Comparison of ENCODE assay signal across 10 mouse cellular contexts in the genomic region with DNA sequence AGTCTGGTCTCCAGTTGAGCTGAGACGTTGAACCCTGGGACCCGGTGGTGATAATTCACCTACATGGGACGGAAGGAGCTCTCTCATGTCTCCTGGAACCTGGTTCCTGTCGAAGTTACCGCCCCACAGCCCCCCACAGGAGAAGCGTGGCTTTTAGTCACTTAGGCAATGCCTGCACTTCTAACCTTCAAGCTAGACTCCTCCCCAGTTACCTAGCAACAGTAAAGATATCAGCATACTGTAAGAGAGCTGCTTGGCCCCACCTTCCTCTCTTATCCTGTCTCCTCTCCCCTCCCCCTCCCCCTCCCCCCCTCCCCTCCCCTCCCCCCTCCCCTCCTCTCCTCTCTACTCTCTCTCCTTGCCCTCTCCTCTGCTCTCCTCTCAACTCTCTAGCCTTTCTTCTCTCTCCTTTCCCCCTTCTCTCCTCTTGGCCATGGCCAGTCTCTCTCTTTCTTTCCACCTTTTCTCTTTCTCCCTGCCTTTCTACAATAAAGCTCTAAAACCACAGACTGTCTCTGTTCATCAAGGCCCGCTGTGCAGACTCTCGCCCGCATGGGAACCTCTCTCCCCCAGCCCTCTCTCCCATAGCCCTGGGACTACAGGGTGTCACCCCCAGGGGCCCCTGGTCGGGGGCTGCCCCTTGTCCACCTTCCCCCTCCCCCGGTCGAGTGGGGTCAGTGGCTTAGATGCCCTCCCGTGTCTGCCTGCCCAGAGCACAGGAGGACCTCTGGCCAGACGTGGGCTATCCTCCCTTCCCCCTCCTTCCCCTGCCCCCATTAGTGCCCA.
DNase-seq lines count a peak whose midpoint lies in the region; ATAC-seq and TF ChIP-seq lines count a peak whose summit lies in the region.
"Had no signal": no experiment of that assay in that cellular context is flagged by ENCODE, and none has a peak within 500 bp of the region (broad histone marks: within the 10 kb centered on the region; RNA-seq: fewer than 3 reads in every experiment).

No protein-coding gene starts in this region.

- H3K4me1 ChIP-seq in heart, embryonic 16.5 days (ENCODE audit: control insufficient read depth, insufficient read depth, low read length) = 0 out of 2 replicates have a peak, but pooled peaks cover 2% of the 10 kb centered on the region
- H3K4me1 ChIP-seq in E14TG2a.4 (replicated peaks; ENCODE audit: low read depth, low read length) = peaks cover 10% of the 10 kb centered on the region
- H3K4me1 ChIP-seq in liver, embryonic 16.5 days (ENCODE audit: control insufficient read depth, low read depth, low read length) = no peaks in the 10 kb centered on the region; the same call in 1 of the 2 replicates

- H3K4me2 ChIP-seq in heart, embryonic 16.5 days (ENCODE audit: low read depth, low read length) = no peak overlapping the region
- peak overlapping the region; percentile 15; the same call in 1 of the 2 replicates for H3K4me2 ChIP-seq in liver, embryonic 16.5 days (ENCODE audit: low read depth, low read length)

- H3K9me3 ChIP-seq in heart, embryonic 16.5 days (replicated peaks; ENCODE audit: control insufficient read depth, low read length) = no peaks in the 10 kb centered on the region
- H3K9me3 ChIP-seq in E14TG2a.4 (ENCODE audit: low read length) = no peaks in the 10 kb centered on the region
- no peaks in the 10 kb centered on the region for H3K9me3 ChIP-seq in liver, embryonic 16.5 days (replicated peaks; ENCODE audit: control insufficient read depth, low read length)

- DNase-seq in heart, adult 11 months = no peak
- peak; percentile 39 for DNase-seq in embryo, embryonic 10.5 days (ENCODE audit: low spot score)
- no peak for DNase-seq in urinary bladder, adult 2 months (ENCODE audit: low spot score)
- DNase-seq in cerebellum, adult 11 months = no peak
- no peak for DNase-seq in gastrocnemius, postnatal 36 days
- DNase-seq: heart, postnatal 14 days; right cerebral cortex, adult 18-20 months had no signal

- no peak overlapping the region for H3K4me3 ChIP-seq in heart, embryonic 16.5 days (ENCODE audit: low read length)
- H3K4me3 ChIP-seq in E14TG2a.4 (replicated peaks; ENCODE audit: low read length) = peak overlapping the region; percentile 32; the same call in 1 of the 2 replicates
- H3K4me3 ChIP-seq in liver, embryonic 16.5 days (ENCODE audit: low read depth, low read length) = no peak overlapping the region

- TF ChIP-seq CTCF in E14TG2a.4 (conservative IDR thresholded peaks at IDR 0.05; ENCODE audit: low read length) = no peak

- H3K27me3 ChIP-seq in heart, embryonic 16.5 days (ENCODE audit: control insufficient read depth, insufficient read depth, low read length) = no peaks in the 10 kb centered on the region
- H3K27me3 ChIP-seq in E14TG2a.4 (ENCODE audit: insufficient read depth, low read length) = no peaks in the 10 kb centered on the region
- H3K27me3 ChIP-seq in liver, embryonic 16.5 days (ENCODE audit: control insufficient read depth, insufficient read depth, low read depth, low read length) = no peaks in the 10 kb centered on the region

- H3K9ac ChIP-seq in heart, embryonic 16.5 days (ENCODE audit: low read length) = no peak overlapping the region
- no peak overlapping the region for H3K9ac ChIP-seq in liver, embryonic 16.5 days (ENCODE audit: low read depth, low read length)

- intact Hi-C loops in gastrocnemius, postnatal 36 days (cut with DNase I) = no loop called here

- 0 out of 2 replicates have a peak, but pooled peaks have one; percentile 45 for ATAC-seq in heart, embryonic 16.5 days (replicated peaks; ENCODE audit: extremely low read depth, insufficient read depth, low FRiP score)
- ATAC-seq in liver, embryonic 16.5 days (ENCODE audit: low read depth) = peak; percentile 93

- WGBS in heart, embryonic 16.5 days = 14% methylated on average over 14 of the region's 14 CpGs
- 29% methylated on average over 14 of the region's 14 CpGs for WGBS in liver, embryonic 16.5 days (ENCODE audit: insufficient replicate concordance)

- no peak overlapping the region for H3K27ac ChIP-seq in heart, embryonic 16.5 days (ENCODE audit: low read length)
- H3K27ac ChIP-seq in liver, embryonic 16.5 days (ENCODE audit: low read length) = no peak overlapping the region

- H3K36me3 ChIP-seq in heart, embryonic 16.5 days (ENCODE audit: control insufficient read depth, insufficient read depth) = no peaks in the 10 kb centered on the region
- no peaks in the 10 kb centered on the region for H3K36me3 ChIP-seq in E14TG2a.4 (ENCODE audit: insufficient read depth, low read length)
- H3K36me3 ChIP-seq in liver, embryonic 16.5 days (ENCODE audit: control insufficient read depth, insufficient read depth) = no peaks in the 10 kb centered on the region
